Mouse (Mus musculus) thymus, adult 2 months (tissue): Measurements from ENCODE around the gene C130074G19Rik.

ENCODE experiments used
- CTCF ChIP-seq: fragments of 200-500 bp; IDR thresholded peaks from 2 replicates; pipeline ENCODE4 v1.5.1; 2012; ENCODE audit warnings: mild to moderate bottlenecking, control low read depth, low read length, moderate library complexity, borderline replicate concordance; ENCODE audit not compliant: control insufficient read depth, poor library complexity, insufficient read depth; ENCODE audit errors: extremely low read depth
- POLR2A ChIP-seq: fragments of 200-500 bp; IDR thresholded peaks from 2 replicates; pipeline ENCODE4 v1.6.1; 2012; ENCODE audit warnings: mild to moderate bottlenecking, low read length, control low read depth, moderate library complexity; ENCODE audit not compliant: control insufficient read depth, poor library complexity, insufficient read depth; ENCODE audit errors: extremely low read depth

GRCm38 (mm10) chr1:184908558-184908957, 25.5 kb upstream of the C130074G19Rik start:
- no peak for TF ChIP-seq CTCF
- no peak for TF ChIP-seq POLR2A
